Mouse (Mus musculus) midbrain, postnatal 0 days (tissue): ENCODE measurements around the gene Myh7. TPM values are rescaled to one million over a fixed set of nuclear protein-coding genes. Genes with fewer than 3 reads are reported as not detected.

ENCODE experiments used
- ATAC-seq: fragments of 200-750 bp; cut with Nextera tagmentation; 2 replicates; pipeline ENCODE4 v1.8.0; 2017; ENCODE audit warnings: moderate number of reproducible peaks, mild to moderate bottlenecking, moderate TSS enrichment, moderate library complexity; ENCODE audit not compliant: low FRiP score
- DNase-seq: peaks from one replicate; pipeline ENCODE4 v3.0.0-alpha.2; 2015; ENCODE audit warnings: low spot score
- H3K27ac ChIP-seq: fragments of 300-500 bp; sonication (generic); 2 replicates; pipeline ENCODE4 v1.5.1; 2014; ENCODE audit warnings: low read depth, mild to moderate bottlenecking, low read length, mixed read lengths
- H3K27me3 ChIP-seq: fragments of 300-500 bp; sonication (generic); 2 replicates; pipeline ENCODE4 v1.6.1; 2014; ENCODE audit warnings: low read length, control low read depth, mixed read lengths; ENCODE audit not compliant: insufficient read depth
- H3K36me3 ChIP-seq: fragments of 300-500 bp; sonication (generic); 2 replicates; pipeline ENCODE4 v1.6.1; 2014; ENCODE audit warnings: low read length, control low read depth, mixed read lengths; ENCODE audit not compliant: insufficient read depth
- H3K4me1 ChIP-seq: fragments of 300-500 bp; sonication (generic); 2 replicates; pipeline ENCODE4 v1.6.1; 2014; ENCODE audit warnings: mild to moderate bottlenecking, control low read depth, antibody characterized with exemption, low read length, mixed read lengths; ENCODE audit not compliant: insufficient read depth
- H3K4me2 ChIP-seq: fragments of 300-500 bp; sonication (generic); 2 replicates; pipeline ENCODE4 v1.6.1; 2014; ENCODE audit warnings: low read depth, mild to moderate bottlenecking, low read length, mixed read lengths; ENCODE audit not compliant: poor library complexity, severe bottlenecking
- H3K4me3 ChIP-seq: fragments of 300-500 bp; sonication (generic); 2 replicates; pipeline ENCODE4 v1.5.1; 2014; ENCODE audit warnings: low read depth, mild to moderate bottlenecking, low read length, moderate library complexity
- H3K9ac ChIP-seq: fragments of 300-500 bp; sonication (generic); replicated peaks from 2 replicates; pipeline ENCODE4 v1.6.1; 2014; ENCODE audit warnings: mild to moderate bottlenecking, low read length, moderate library complexity, mixed read lengths; ENCODE audit not compliant: poor library complexity, severe bottlenecking
- H3K9me3 ChIP-seq: fragments of 300-500 bp; sonication (generic); 2 replicates; pipeline ENCODE4 v1.6.1; 2016; ENCODE audit warnings: low read length, control low read depth
- CTCF ChIP-seq: IDR thresholded peaks from 2 replicates; pipeline ENCODE4 v1.5.1; 2016; ENCODE audit warnings: antibody characterized with exemption, mild to moderate bottlenecking
- WGBS: fragments of 180-500 bp; shearing (Covaris S2); extraction: QIAGEN DNeasy Blood & Tissue Kit; methylation state at CpG from one replicate; pipeline ENCODE4 v1.1.7; 2014; 5-methylcytosine and 5-hydroxymethylcytosine counted together
- polyA plus RNA-seq: library from polyadenylated mRNA; unstranded; fragments of >200 nt; fragmentation: Nextera tagmentation; extraction: Ambion mirVana; gene quantifications from 2 replicates; pipeline ENCODE4 v1.2.1, GENCODE M21; 2015
- total RNA-seq: library from RNA; depleted of rRNA; stranded (reverse); fragments of >200 nt; gene quantifications from 2 replicates; pipeline ENCODE4 v1.2.3, GENCODE M21; 2014

Myh7 gene
- total and polyA plus RNA-seq, 2 experiments from 2014 or later: 3.2 to 9.6 TPM

DNA sequence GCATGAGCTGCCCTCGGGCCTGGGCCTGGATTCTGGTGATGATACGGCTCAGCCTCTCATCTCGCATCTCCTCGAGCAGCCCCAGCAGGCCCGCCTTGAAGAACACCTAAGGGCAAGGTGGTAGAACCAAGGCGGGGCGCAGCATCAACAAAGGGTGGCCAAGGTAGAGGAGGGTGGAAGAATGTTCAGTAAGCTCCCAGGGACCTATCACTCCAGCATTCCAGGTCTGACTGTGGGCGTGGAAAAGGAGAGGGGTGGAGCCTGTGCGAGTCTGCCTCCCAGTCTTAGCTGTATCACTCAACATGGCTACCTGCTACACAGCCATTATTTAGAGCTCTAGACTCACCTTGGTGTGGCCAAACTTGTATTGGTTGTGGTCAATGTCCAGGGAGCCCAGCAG, 37.9 kb downstream of the Myh7 start:
- DNase-seq (no peak), ATAC-seq (no peak)
- 88% methylated on average over 9 of the region's 9 CpGs for WGBS
- Histone ChIP-seq H3K27me3 (no peaks in the 10 kb centered on the region), H3K4me3 (no peak overlapping the region), H3K4me1 (no peaks in the 10 kb centered on the region), H3K4me2 (no peak overlapping the region), H3K36me3 (no peaks in the 10 kb centered on the region), H3K9ac (no peak overlapping the region), H3K9me3 (no peaks in the 10 kb centered on the region), H3K27ac (no peak overlapping the region)
- TF ChIP-seq CTCF: no peak

DNA sequence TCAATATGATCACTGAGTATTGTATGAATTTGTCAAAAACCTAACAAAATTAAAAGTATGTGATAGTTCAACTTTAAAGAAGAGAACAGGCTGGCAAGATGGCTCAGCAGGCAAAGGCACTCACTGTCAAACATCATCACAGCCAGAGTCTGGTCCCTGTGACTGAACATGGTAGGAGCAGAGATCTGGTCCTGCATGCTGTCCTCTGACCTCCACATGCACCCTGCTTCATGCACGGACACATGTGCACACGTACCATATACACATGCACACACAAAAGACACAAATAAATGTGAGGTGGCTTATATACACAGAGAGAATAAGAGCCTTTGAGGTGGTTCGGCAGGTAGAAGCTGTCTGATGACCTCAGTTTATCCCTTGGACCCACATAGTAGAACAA, 38.9 kb downstream of the Myh7 start:
- Histone ChIP-seq H3K27ac (no peak overlapping the region), H3K9me3 (no peaks in the 10 kb centered on the region), H3K4me1 (no peaks in the 10 kb centered on the region), H3K9ac (no peak overlapping the region), H3K27me3 (no peaks in the 10 kb centered on the region), H3K36me3 (no peaks in the 10 kb centered on the region), H3K4me3 (no peak overlapping the region), H3K4me2 (no peak overlapping the region)
- DNase-seq: no peak
- TF ChIP-seq CTCF: no peak
- WGBS: 89% methylated on average over 3 of the region's 3 CpGs
- ATAC-seq: no peak

DNA sequence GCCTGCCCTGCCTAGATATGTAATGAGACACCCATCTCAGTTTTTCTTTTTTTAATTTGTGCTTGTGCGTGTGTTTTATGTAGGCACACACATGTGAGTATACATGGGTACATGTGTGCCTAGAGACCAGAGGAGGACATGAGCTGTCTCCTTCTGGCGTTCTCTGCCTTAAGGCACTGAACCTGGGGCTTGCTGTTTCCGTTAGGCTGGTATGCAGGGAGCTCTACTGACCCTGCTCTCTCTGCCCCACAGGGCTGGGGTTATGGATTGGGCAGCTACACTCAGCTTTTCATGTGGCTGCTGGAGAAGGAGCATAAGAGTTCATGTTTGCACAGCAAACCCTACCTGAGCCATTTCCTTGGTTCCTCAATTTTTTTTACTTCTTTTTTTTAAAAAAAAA, 40.0 kb downstream of the Myh7 start:
- no peak overlapping the region for H3K4me3 ChIP-seq
- H3K4me2 ChIP-seq: no peak overlapping the region
- H3K9ac ChIP-seq: no peak overlapping the region
- H3K9me3 ChIP-seq: no peaks in the 10 kb centered on the region
- ATAC-seq (no peak), DNase-seq (no peak)
- no peaks in the 10 kb centered on the region for H3K4me1 ChIP-seq
- no peak for TF ChIP-seq CTCF
- no peak overlapping the region for H3K27ac ChIP-seq
- no peaks in the 10 kb centered on the region for H3K36me3 ChIP-seq
- H3K27me3 ChIP-seq: no peaks in the 10 kb centered on the region
- 89% methylated on average over 3 of the region's 3 CpGs for WGBS

DNA sequence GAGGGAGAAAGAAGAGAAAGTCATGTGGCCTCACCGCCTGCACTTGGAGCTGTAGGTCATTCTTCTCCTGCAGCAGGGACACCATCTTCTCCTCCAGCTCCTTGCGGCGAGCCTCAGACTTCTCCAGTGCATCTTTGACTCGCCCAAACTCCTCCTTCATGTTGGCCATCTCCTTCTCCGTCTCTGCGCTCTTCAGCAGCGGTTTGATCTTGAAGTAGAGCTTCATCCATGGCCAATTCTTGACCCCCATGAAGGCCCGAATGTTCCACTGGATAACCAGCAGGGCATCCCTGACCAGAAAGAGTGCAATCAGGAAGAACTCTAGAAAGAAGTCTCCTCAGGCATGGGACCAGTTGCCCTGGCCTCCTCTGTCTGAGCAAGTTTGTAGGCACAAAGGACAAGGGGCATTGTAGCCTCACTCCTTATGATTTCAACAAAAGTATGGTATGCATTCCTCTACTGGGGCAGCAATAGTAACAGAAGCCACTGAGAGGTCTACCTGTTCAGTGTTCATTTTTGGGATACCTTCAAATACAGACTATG, 40.7 kb downstream of the Myh7 start:
- H3K4me1 ChIP-seq: no peaks in the 10 kb centered on the region
- H3K9me3 ChIP-seq: no peaks in the 10 kb centered on the region
- no peak overlapping the region for H3K27ac ChIP-seq
- 90% methylated on average over 8 of the region's 8 CpGs for WGBS
- ATAC-seq (no peak), DNase-seq (no peak)
- H3K36me3 ChIP-seq: no peaks in the 10 kb centered on the region
- TF ChIP-seq CTCF: no peak
- no peak overlapping the region for H3K4me2 ChIP-seq
- H3K9ac ChIP-seq: no peak overlapping the region
- no peak overlapping the region for H3K4me3 ChIP-seq
- no peaks in the 10 kb centered on the region for H3K27me3 ChIP-seq

DNA sequence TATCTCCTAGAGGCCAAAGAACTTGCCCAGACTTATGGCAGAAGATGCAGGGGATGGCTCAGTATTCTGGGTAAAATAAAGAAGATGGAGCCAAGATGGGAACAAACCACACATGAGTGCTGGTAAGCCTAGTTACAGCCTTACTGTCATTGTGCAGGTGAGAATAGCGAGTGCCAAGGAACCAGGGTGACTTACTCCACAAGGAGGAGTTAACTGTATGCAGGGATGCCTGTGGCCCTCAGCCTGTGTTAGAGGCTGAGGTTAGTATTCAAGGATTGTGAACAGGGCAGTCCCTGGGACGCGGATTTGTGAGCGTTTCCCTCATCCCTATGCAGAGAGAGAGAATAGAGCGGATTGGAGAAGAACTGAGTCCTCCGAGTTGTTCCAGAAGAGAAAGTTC, 42.8 kb downstream of the Myh7 start:
- Histone ChIP-seq H3K9ac (no peak overlapping the region), H3K27me3 (no peaks in the 10 kb centered on the region), H3K36me3 (no peaks in the 10 kb centered on the region), H3K4me1 (no peaks in the 10 kb centered on the region), H3K4me3 (no peak overlapping the region), H3K4me2 (no peak overlapping the region), H3K9me3 (no peaks in the 10 kb centered on the region), H3K27ac (no peak overlapping the region)
- no peak for TF ChIP-seq CTCF
- DNase-seq (no peak), ATAC-seq (no peak)
- 90% methylated on average over 6 of the region's 6 CpGs for WGBS

DNA sequence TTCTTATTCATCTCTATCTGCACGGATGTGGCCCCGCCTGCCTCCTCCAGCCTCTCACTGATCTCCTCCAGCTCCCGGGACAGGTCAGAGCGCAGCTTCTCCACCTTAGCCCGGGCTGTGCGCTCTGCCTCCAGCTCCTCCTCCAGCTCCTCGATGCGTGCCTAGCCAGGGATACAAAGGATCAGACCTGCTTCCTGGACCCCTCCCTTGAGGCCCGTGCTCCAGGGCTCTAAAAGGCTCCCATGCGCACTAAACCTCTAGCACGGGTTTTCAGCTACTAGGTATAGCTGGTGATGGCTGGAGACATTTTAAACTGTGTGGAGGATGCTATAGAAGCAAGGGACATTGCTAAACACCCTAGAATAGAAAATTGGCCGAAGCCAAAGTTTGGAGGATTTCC, 43.9 kb downstream of the Myh7 start:
- Histone ChIP-seq H3K4me3 (no peak overlapping the region), H3K27ac (no peak overlapping the region), H3K9ac (no peak overlapping the region), H3K4me1 (no peaks in the 10 kb centered on the region), H3K9me3 (no peaks in the 10 kb centered on the region), H3K4me2 (no peak overlapping the region), H3K36me3 (no peaks in the 10 kb centered on the region), H3K27me3 (no peaks in the 10 kb centered on the region)
- DNase-seq (no peak), ATAC-seq (no peak)
- TF ChIP-seq CTCF: no peak
- 62% methylated on average over 12 of the region's 12 CpGs for WGBS
